ENCODE assay signal across 9 mouse cellular contexts in the genomic region with DNA sequence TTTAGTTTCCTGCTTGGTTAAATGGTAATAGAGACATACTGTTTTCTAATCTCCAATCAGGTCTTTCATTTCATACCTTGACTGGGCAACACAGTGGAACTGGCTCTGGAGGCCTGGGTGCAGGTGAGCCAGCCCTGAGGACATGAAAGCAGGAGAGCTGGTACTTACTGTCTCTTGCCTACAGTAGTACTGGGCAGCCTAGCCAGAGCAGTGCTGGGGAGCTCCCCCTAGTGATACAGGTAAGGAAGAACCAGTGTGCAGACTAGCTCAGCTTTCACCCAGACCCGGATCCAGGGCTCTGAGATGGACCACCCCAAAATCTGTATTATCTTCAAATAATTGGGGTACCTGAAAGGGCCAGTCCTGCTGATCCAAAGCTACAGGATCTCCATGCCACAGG.
DNase-seq lines count a peak whose midpoint lies in the region; ATAC-seq and TF ChIP-seq lines count a peak whose summit lies in the region.
"Had no signal": no experiment of that assay in that cellular context is flagged by ENCODE, and none has a peak within 500 bp of the region (broad histone marks: within the 10 kb centered on the region; RNA-seq: fewer than 3 reads in every experiment).

No protein-coding gene starts in this region.

- H3K9me3 ChIP-seq in hindbrain, embryonic 12.5 days (replicated peaks), result no peaks in the 10 kb centered on the region
- no peaks in the 10 kb centered on the region for H3K9me3 ChIP-seq in hindbrain, embryonic 13.5 days
- no peaks in the 10 kb centered on the region for H3K9me3 ChIP-seq in ES-E14 (ENCODE audit: control insufficient read depth, insufficient read depth, low read depth, low read length)
- H3K9me3 ChIP-seq: neural tube, embryonic 12.5 days had no signal

- ATAC-seq in hindbrain, embryonic 12.5 days (ENCODE audit: low FRiP score), result peak; percentile 50; the same call in 1 of the 2 replicates
- ATAC-seq in hindbrain, embryonic 13.5 days (ENCODE audit: low FRiP score), result no peak

- no peaks in the 10 kb centered on the region for H3K4me1 ChIP-seq in hindbrain, embryonic 12.5 days
- H3K4me1 ChIP-seq in hindbrain, embryonic 13.5 days (replicated peaks), result no peaks in the 10 kb centered on the region
- H3K4me1 ChIP-seq in ES-E14 (ENCODE audit: control insufficient read depth in 2 of 2, insufficient read depth in 2 of 2, low read length in 2 of 2, poor library complexity in 1 of 2), result no peaks in the 10 kb centered on the region

- DNase-seq in ES-E14 (ENCODE audit: low read depth, low spot score), result peak; percentile 12
- peak; percentile 28 for DNase-seq in induced T-regulatory cell, adult 2 months (ENCODE audit: low read depth)
- peak; percentile 36 for DNase-seq in lung, postnatal 25 days (ENCODE audit: low spot score)
- DNase-seq in adrenal gland, postnatal 25 days, result no peak
- DNase-seq in left cerebral cortex, adult 9 months (ENCODE audit: low spot score in 2 of 2), result no peak
- no peak for DNase-seq in gastrocnemius, postnatal 25 days

- H3K4me2 ChIP-seq in hindbrain, embryonic 12.5 days (replicated peaks), result no peak overlapping the region
- no peak overlapping the region for H3K4me2 ChIP-seq in hindbrain, embryonic 13.5 days
- H3K4me2 ChIP-seq: neural tube, embryonic 12.5 days had no signal

- WGBS in hindbrain, embryonic 12.5 days, result 63% methylated on average over 1 of the region's 1 CpGs
- 70% methylated on average over 1 of the region's 1 CpGs for WGBS in hindbrain, embryonic 13.5 days

- in situ Hi-C loops in ES-E14 (cut with MboI; ENCODE audit: low sequenced_read_pairs in 2 of 2, unreplicated experiment in 2 of 2), result no loop called here

- no peaks in the 10 kb centered on the region for H3K27me3 ChIP-seq in hindbrain, embryonic 12.5 days
- H3K27me3 ChIP-seq in hindbrain, embryonic 13.5 days, result no peaks in the 10 kb centered on the region
- H3K27me3 ChIP-seq: neural tube, embryonic 12.5 days had no signal

- no peaks in the 10 kb centered on the region for H3K36me3 ChIP-seq in hindbrain, embryonic 12.5 days
- peaks cover 8% of the 10 kb centered on the region for H3K36me3 ChIP-seq in hindbrain, embryonic 13.5 days
- no peaks in the 10 kb centered on the region; the same call in 1 of the 2 replicates for H3K36me3 ChIP-seq in ES-E14 (ENCODE audit: control insufficient read depth, insufficient read depth, low read length, poor library complexity, severe bottlenecking)
- H3K36me3 ChIP-seq: neural tube, embryonic 12.5 days had no signal

- H3K27ac ChIP-seq in hindbrain, embryonic 12.5 days, result no peak overlapping the region
- H3K27ac ChIP-seq in hindbrain, embryonic 13.5 days, result no peak overlapping the region
- H3K27ac ChIP-seq in ES-E14 (ENCODE audit: insufficient read depth, low read depth, low read length, poor library complexity, severe bottlenecking), result no peak overlapping the region
- H3K27ac ChIP-seq: neural tube, embryonic 12.5 days had no signal

- no peak overlapping the region for H3K4me3 ChIP-seq in hindbrain, embryonic 12.5 days
- no peak overlapping the region for H3K4me3 ChIP-seq in hindbrain, embryonic 13.5 days
- H3K4me3 ChIP-seq in ES-E14 (ENCODE audit: insufficient read depth in 1 of 2, low read depth in 1 of 2, low read length in 2 of 2, poor library complexity in 1 of 2, severe bottlenecking in 1 of 2), result no peak overlapping the region
- H3K4me3 ChIP-seq: neural tube, embryonic 12.5 days had no signal

- H3K9ac ChIP-seq in hindbrain, embryonic 12.5 days, result no peak overlapping the region
- no peak overlapping the region for H3K9ac ChIP-seq in hindbrain, embryonic 13.5 days
- no peak overlapping the region for H3K9ac ChIP-seq in ES-E14 (ENCODE audit: insufficient read depth, low read depth, low read length, poor library complexity, severe bottlenecking)
- H3K9ac ChIP-seq: neural tube, embryonic 12.5 days had no signal

TF ChIP-seq in ES-E14, 5 proteins besides CTCF, POLR2A, EP300 and RAD21:
- TF ChIP-seq HCFC1 (IDR thresholded peaks at IDR 0.05; ENCODE audit: borderline replicate concordance, insufficient read depth, low read length) (no peak), ZC3H11A (IDR thresholded peaks at IDR 0.05; ENCODE audit: borderline replicate concordance, low read depth, low read length) (no peak), CHD2 (IDR thresholded peaks at IDR 0.05; ENCODE audit: low read depth, low read length) (no peak), MAFK (IDR thresholded peaks at IDR 0.05; ENCODE audit: insufficient read depth, low read depth, low read length) (no peak), ZNF384 (IDR thresholded peaks at IDR 0.05; ENCODE audit: low read depth, low read length) (no peak)

Comparison
In these comparisons a context has a peak if more than half of its experiments do, and no peak if none do; other contexts are left out.
1. DNase-seq: peak in ES-E14 (single experiment), induced T-regulatory cell, adult 2 months (single experiment) and lung, postnatal 25 days (single experiment); none in adrenal gland, postnatal 25 days (single experiment), left cerebral cortex, adult 9 months (0 of 2) and gastrocnemius, postnatal 25 days (single experiment).